In genomic region chr4:149822126-149822525, GRCm38 (mm10) we compare ENCODE assay signal across 8 mouse cellular contexts. TPM values are rescaled to one million over a fixed set of nuclear protein-coding genes. Genes with fewer than 3 reads are reported as not detected.
DNase-seq lines count a peak whose midpoint lies in the region; ATAC-seq lines count a peak whose summit lies in the region.
"Had no signal": no experiment of that assay in that cellular context is flagged by ENCODE, and none has a peak within 500 bp of the region (broad histone marks: within the 10 kb centered on the region; RNA-seq: fewer than 3 reads in every experiment).

No protein-coding gene starts in this region.

- no peaks in the 10 kb centered on the region for H3K27me3 ChIP-seq in limb, embryonic 15.5 days

- WGBS in limb, embryonic 15.5 days: 16% methylated on average over 9 of the region's 9 CpGs

- no peak overlapping the region for H3K4me3 ChIP-seq in limb, embryonic 15.5 days
- H3K4me3 ChIP-seq: liver, embryonic 13.5 days had no signal

- H3K27ac ChIP-seq in limb, embryonic 15.5 days: peak overlapping the region; percentile 85
- H3K27ac ChIP-seq: liver, embryonic 13.5 days had no signal

- no peaks in the 10 kb centered on the region for H3K36me3 ChIP-seq in limb, embryonic 15.5 days
- H3K36me3 ChIP-seq: liver, embryonic 13.5 days had no signal

- H3K4me2 ChIP-seq in limb, embryonic 15.5 days: peak overlapping the region; percentile 6; the same call in 1 of the 2 replicates
- H3K4me2 ChIP-seq: liver, embryonic 13.5 days had no signal

- H3K4me1 ChIP-seq in limb, embryonic 15.5 days: peaks cover 27% of the 10 kb centered on the region
- H3K4me1 ChIP-seq: liver, embryonic 13.5 days had no signal

- no peaks in the 10 kb centered on the region for H3K9me3 ChIP-seq in limb, embryonic 15.5 days
- H3K9me3 ChIP-seq: liver, embryonic 13.5 days had no signal

- peak; percentile 67 for ATAC-seq in limb, embryonic 15.5 days (ENCODE audit: insufficient number of reproducible peaks, low FRiP score, low TSS enrichment, low read depth)

- no peak overlapping the region for H3K9ac ChIP-seq in limb, embryonic 15.5 days
- H3K9ac ChIP-seq: liver, embryonic 13.5 days had no signal

- DNase-seq in 3134 (ENCODE audit: extremely low read depth, insufficient read length, low spot score) (peak; percentile 82), NIH3T3 (ENCODE audit: low read depth) (peak; percentile 95)
- peak; percentile 54 to 63 for DNase-seq in cerebellum, postnatal 36 days
- DNase-seq in heart, postnatal 4 days: peak; percentile 74
- peak; percentile 50 for DNase-seq in urinary bladder, postnatal 25 days (ENCODE audit: low spot score)
- DNase-seq in thymus, postnatal 0 days (ENCODE audit: low spot score): no peak
- DNase-seq: liver, embryonic 13.5 days had no signal

RNA-seq across cellular contexts. Expression of gene Slc25a33, which starts 48.0 kb away (rescaled TPM):
- total RNA-seq in heart, postnatal 4 days (2021): 1 to 10 TPM; 8.8 to 9.5 TPM
- 7.9 and 9.4 TPM in 2 replicates for polyA plus RNA-seq in limb, embryonic 15.5 days (2015; fragmentation: Nextera tagmentation; extraction: Ambion mirVana)
- polyA plus RNA-seq in thymus, postnatal 0 days (2015; fragmentation: Nextera tagmentation; extraction: Ambion mirVana): 7.4 and 7.8 TPM in 2 replicates
